Mouse (Mus musculus) bone marrow macrophage, adult 2 months (primary cell): Measurements from ENCODE around the gene Ryr3.

ENCODE experiments used
- CTCF ChIP-seq: IDR thresholded peaks from 2 replicates; pipeline ENCODE4 v1.5.1; 2012; ENCODE audit warnings: low read depth, mild to moderate bottlenecking, low read length, moderate library complexity
- POLR2A ChIP-seq: IDR thresholded peaks from 2 replicates; pipeline ENCODE4 v1.6.1; 2012; ENCODE audit warnings: mild to moderate bottlenecking, low read depth, low read length, borderline replicate concordance

DNA sequence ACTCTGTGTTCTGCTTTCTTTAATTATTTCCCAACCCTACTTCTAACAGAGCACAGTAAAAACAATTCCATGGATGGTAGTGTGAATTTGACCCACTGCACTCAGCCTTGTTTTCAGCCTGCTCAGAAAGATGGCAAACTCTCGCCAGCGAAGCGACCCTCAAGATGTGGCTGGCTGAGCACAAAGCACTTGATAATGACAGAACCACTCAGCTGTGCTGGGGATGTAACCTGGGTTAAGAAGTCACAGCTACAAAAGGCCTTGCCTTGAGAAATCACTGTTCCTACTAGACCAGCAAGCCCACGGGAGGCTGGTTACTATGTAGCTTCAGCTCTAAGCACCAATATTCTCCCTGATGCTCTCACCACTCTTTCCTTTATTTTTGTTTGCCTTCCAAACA lies 140.5 kb downstream of the Ryr3 start:
- no peak for TF ChIP-seq POLR2A
- TF ChIP-seq CTCF, result no peak
